Mouse (Mus musculus) cerebellum, postnatal 10 days (tissue): ENCODE measurements around the gene Efcab12.

ENCODE experiments used
- DNase-seq, 2 experiments: peaks; one replicate each; pipeline ENCODE4 v3.0.0; 2021; ENCODE audit warnings: mixed read lengths in 2 of 2

The Efcab12 gene

DNA sequence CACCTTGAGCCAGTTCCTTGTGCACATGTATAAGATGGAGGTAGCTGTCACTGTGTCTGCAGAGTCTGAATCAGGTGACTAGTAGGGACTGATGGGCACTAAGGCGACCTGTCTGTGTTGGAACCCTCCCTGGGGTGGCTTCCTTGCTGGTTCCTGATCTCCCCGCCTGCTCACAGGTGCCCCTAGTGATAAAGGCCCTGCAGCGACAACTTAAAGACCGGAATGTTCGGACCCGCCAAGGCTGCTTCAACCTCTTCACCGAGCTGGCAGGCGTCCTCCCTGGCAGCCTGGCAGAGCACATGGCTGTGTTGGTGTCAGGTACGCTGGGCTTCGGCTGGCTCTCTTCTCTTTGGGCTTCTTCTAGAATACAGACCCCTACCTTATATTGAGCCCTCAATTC lies 47.2 kb downstream of the Efcab12 start:
- peak; percentile 38 to 39 for DNase-seq

- DNase-seq, result no peak
These were observed 55.4 kb downstream of the Efcab12 start for GRCm38 (mm10) chr6:115782781-115783180.

GRCm38 (mm10) chr6:115776363-115776762 lies 61.8 kb downstream of the Efcab12 start:
- DNase-seq, result peak; percentile 29 to 38

- DNase-seq, result peak; percentile 63 to 74
These were observed 62.4 kb downstream of the Efcab12 start for GRCm38 (mm10) chr6:115775838-115776237.

DNA sequence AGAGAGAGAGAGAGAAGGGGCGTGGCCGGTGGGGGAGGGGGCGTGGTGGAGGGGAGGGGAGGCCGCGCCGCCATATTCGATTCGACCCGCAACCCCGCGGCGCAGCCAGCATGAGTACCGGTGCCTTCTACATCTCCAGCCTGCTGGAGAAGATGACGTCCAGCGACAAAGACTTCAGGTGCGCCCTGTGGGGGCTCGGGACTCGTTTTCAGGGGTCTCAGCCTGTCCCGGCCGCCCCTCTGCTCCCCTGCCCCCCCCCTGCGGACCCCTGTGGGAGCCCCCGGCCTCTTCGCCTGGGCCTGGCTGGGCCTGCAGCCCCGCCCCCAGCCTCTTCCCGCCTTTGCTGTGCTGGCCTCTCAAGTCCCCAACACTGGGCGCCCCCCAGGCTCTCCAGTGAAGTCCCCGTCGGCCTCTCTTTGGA lies 63.7 kb downstream of the Efcab12 start, which contains the start of gene Cand2:
TSS of gene Cand2 (plus strand) at position 38 of the 421 bp plus-strand sequence.
- DNase-seq, result peak; percentile 84 to 87

- peak; percentile 49 to 61 for DNase-seq
These were observed 64.2 kb downstream of the Efcab12 start for GRCm38 (mm10) chr6:115773966-115774413.

DNA sequence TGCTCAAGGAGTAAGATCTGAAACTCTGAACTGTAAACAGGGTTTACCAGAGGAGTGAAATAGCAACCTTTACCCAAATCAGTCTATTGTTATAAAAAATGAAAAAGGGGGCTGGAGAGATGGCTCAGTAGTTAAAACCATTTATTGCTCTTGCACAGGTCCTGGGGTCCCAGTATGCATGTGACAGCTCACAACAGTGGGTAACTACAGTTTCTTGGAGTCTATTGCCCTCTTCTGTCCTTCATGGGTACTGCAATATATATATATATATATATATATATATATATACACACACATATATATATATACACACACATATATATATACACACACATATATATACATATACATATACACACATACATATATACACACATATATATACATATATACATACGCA lies 65.6 kb downstream of the Efcab12 start:
- DNase-seq, result peak in 1 of 2 experiments; percentile 29

DNA sequence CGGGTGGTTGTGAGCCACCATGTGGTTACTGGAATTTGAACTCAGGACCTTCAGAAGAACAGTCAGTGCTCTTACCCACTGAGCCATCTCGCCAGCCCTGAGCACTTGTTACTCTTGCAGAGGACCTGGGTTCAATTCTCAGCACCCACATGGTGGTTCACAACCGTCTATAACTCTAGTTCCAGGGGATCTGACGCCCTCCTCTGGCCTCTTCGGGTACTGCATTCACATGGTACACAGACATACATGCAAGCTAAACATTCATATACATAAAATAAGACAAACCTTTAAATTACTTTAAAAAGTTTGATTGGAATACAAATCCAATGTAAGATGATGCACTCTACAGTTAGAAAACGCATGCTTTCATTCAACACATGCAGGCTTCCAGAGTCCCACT lies 66.0 kb downstream of the Efcab12 start:
- peak in 1 of 2 experiments; percentile 21 for DNase-seq

- DNase-seq, result no peak
These were observed 67.4 kb downstream of the Efcab12 start for GRCm38 (mm10) chr6:115770852-115771251.

GRCm38 (mm10) chr6:115770059-115770670 lies 68.0 kb downstream of the Efcab12 start:
- DNase-seq, result no peak

- DNase-seq, result no peak
These were observed 70.0 kb downstream of the Efcab12 start for GRCm38 (mm10) chr6:115768207-115768606.

DNA sequence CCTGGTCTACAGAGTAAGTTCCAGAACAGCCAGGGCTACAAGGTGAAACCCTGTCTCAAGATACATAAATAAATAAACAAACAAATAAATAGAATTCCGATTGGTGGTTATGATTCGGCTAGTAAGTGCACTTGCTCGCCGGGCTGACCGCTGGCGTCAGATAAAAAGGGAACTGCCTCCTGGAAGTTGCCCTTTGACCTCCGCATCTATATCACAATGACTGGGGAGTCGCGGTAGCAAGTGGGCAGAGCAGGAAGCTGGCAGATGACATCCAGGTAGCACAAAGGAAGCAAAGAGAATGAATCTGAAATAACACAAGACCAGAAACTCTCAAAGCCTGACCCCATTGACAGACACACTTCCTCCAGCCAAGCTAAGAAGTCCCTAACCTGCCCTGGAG lies 70.9 kb downstream of the Efcab12 start:
- no peak for DNase-seq

DNA sequence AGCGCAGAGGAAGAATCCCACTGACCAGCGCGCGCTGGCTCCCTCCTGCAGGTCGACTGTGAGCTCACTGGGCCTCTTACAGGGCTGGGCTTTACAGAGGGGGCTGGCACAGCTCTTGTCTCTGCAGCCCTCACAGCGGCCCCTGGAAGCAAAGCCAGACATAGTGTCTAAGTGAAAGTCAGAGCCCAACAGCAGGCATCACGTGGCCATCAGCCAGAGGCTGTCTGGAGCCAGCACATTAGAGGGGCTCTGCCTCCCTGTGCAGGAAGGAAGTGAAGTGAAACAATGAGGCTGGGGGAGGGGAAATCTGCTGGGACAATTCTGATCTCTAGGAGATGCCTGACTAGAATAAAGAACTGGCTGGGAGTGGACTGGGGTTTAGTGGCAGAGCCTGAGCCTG lies 74.0 kb downstream of the Efcab12 start:
- peak; percentile 83 to 90 for DNase-seq

DNA sequence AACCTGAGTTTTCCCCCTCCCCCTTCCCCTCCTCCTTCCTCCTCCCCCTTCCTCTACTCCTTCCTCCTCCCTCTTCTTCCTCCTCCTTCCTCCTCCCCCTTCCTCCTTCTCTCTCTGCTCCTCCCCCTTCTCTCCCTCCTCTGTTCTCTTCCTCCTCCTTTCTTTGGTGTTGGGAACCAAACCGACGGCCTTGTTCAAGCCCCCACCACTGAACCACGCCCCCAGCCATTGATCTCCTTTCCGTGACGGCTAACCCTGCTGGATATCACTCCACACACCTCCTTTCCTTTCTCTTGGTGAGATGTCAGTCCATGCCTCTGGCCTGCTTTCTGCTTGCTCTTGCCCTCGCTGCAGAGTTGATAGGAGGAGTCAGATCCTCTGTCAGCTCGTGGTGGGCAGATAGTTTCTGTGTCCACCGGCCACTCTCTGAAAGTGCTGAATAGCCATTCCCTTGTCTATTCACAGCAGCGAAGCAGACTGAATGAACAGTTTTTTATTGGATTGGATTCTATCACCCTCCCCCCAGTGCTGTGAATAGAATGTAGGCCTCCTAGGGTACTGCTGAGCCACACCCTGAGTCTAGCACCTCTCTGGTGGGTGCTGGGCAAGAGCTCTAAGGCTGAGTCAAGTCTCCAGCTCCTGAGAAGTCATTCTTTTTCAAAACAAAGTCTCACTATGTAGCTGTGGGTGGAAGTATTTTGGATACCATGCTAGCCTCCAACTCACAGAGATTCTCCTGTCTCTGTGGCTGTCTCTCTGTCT lies 76.0 kb downstream of the Efcab12 start, which contains the start of gene Tmem40:
TSS of gene Tmem40 (minus strand) at position 416 of the 762 bp plus-strand sequence.
- no peak for DNase-seq

DNA sequence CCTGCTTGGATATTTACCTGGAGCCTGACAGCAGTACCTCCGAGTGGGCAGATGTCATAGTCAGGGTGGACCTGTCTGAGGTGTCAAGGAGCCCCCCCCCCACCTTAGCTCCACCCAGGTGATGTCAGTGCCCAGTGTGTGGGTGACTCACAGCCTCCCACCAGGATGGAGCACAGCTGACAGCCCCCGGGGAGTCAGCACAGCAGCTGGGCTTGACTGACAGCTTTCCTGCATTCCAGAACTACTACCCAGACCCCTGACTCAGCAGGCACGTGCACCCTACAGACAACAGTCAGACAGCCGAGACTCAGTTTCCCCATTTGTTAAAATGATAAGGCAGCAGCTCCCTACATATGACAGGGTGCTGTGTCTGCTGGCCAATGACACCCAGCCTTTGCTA lies 77.2 kb downstream of the Efcab12 start:
- no peak for DNase-seq
